In the genomic region with DNA sequence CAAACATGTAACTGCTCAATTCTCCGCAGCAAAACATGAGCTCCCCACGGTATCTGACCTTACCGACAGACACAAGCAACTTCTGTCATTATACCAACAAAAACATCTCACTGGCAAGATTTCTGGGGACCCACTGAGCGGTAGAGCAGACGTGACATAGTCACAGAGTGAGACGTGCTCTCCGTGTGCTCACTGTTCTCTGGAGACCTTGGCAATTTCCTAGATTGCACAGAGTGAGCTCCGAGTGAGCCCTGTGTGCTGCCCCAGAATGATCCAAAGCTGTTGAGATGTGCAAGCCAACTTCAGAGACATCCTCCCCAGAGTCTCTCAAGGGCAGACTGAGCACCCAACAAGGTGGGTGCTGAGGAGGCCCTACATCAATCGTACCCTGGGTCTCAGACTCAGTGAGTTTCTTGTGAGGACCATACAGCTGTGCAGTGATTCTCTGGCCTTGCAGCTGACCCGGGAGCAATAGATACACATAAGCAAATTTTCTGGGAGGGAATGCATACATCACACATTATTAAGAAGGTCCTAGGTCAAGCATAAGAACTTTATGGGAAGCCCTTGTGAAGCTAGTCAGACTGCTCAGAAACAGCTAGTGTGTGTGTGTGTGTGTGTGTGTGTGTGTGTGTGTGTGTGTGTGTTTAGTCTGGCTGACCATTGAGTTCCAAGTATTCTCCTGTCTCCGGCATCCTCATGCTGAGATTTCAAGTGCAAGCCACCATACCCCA, we compare ENCODE assay signal across 19 mouse cellular contexts. TPM values are rescaled to one million over a fixed set of nuclear protein-coding genes. Genes with fewer than 3 reads are reported as not detected.
A peak's percentile ranks its signal among the peaks of the same experiment; 100 is the strongest.
DNase-seq lines count a peak whose midpoint lies in the region; ATAC-seq and TF ChIP-seq lines count a peak whose summit lies in the region.
"Had no signal": no experiment of that assay in that cellular context is flagged by ENCODE, and none has a peak within 500 bp of the region (broad histone marks: within the 10 kb centered on the region; RNA-seq: fewer than 3 reads in every experiment).

No protein-coding gene starts in this region.

- H3K27ac ChIP-seq in forebrain, embryonic 10.5 days, result 0 out of 2 replicates have a peak overlapping the region, but pooled peaks have one; percentile 12
- no peak overlapping the region for H3K27ac ChIP-seq in forebrain, embryonic 11.5 days (ENCODE audit: low read depth, low read length)
- H3K27ac ChIP-seq in hindbrain, embryonic 10.5 days, result 0 out of 2 replicates have a peak overlapping the region, but pooled peaks have one; percentile 40
- H3K27ac ChIP-seq in hindbrain, embryonic 12.5 days, result no peak overlapping the region
- peak overlapping the region; percentile 92 for H3K27ac ChIP-seq in lung, embryonic 16.5 days (ENCODE audit: low read length)
- peak overlapping the region; percentile 54 for H3K27ac ChIP-seq in limb, embryonic 10.5 days
- H3K27ac ChIP-seq: forebrain, embryonic 12.5 days; heart, adult 2 months had no signal

- H3K9ac ChIP-seq in forebrain, embryonic 11.5 days (ENCODE audit: low read length), result no peak overlapping the region
- no peak overlapping the region for H3K9ac ChIP-seq in hindbrain, embryonic 12.5 days
- H3K9ac ChIP-seq in lung, embryonic 16.5 days (ENCODE audit: low read length), result no peak overlapping the region
- H3K9ac ChIP-seq: embryonic facial prominence, embryonic 15.5 days; forebrain, embryonic 12.5 days had no signal

- no peaks in the 10 kb centered on the region for H3K36me3 ChIP-seq in forebrain, embryonic 10.5 days (replicated peaks)
- no peaks in the 10 kb centered on the region for H3K36me3 ChIP-seq in forebrain, embryonic 11.5 days (ENCODE audit: control insufficient read depth, insufficient read depth, low read length)
- H3K36me3 ChIP-seq in hindbrain, embryonic 10.5 days, result no peaks in the 10 kb centered on the region
- no peaks in the 10 kb centered on the region for H3K36me3 ChIP-seq in hindbrain, embryonic 12.5 days
- H3K36me3 ChIP-seq in lung, embryonic 16.5 days (ENCODE audit: control insufficient read depth, insufficient read depth, low read length), result no peaks in the 10 kb centered on the region
- no peaks in the 10 kb centered on the region for H3K36me3 ChIP-seq in limb, embryonic 10.5 days
- H3K36me3 ChIP-seq: embryonic facial prominence, embryonic 15.5 days; forebrain, embryonic 12.5 days had no signal

- no peak for DNase-seq in forebrain, embryonic 10.5 days (ENCODE audit: extremely low spot score, low spot score)
- no peak for DNase-seq in forebrain, embryonic 11.5 days (ENCODE audit: low spot score)
- no peak for DNase-seq in hindbrain, embryonic 10.5 days (ENCODE audit: low spot score)
- DNase-seq in lung, adult 2 months, result no peak
- no peak for DNase-seq in limb, embryonic 10.5 days (ENCODE audit: low spot score)
- DNase-seq: adrenal gland, postnatal 25 days; cerebellum, adult 2 months; cerebellum, postnatal 10 days; gastrocnemius, postnatal 10 days; heart, adult 2 months; heart, postnatal 14 days had no signal

- H3K27me3 ChIP-seq in forebrain, embryonic 10.5 days (ENCODE audit: poor library complexity, severe bottlenecking), result no peaks in the 10 kb centered on the region
- H3K27me3 ChIP-seq in forebrain, embryonic 11.5 days (ENCODE audit: control insufficient read depth, insufficient read depth, low read length), result no peaks in the 10 kb centered on the region
- H3K27me3 ChIP-seq in hindbrain, embryonic 10.5 days (ENCODE audit: insufficient read depth, poor library complexity, severe bottlenecking), result no peaks in the 10 kb centered on the region
- no peaks in the 10 kb centered on the region for H3K27me3 ChIP-seq in hindbrain, embryonic 12.5 days
- H3K27me3 ChIP-seq in lung, embryonic 16.5 days (ENCODE audit: control insufficient read depth, insufficient read depth, low read depth, low read length), result no peaks in the 10 kb centered on the region
- H3K27me3 ChIP-seq in limb, embryonic 10.5 days (ENCODE audit: low read depth, poor library complexity, severe bottlenecking), result no peaks in the 10 kb centered on the region
- H3K27me3 ChIP-seq: embryonic facial prominence, embryonic 15.5 days; forebrain, embryonic 12.5 days had no signal

- no peak overlapping the region for H3K4me3 ChIP-seq in forebrain, embryonic 10.5 days
- H3K4me3 ChIP-seq in forebrain, embryonic 11.5 days (ENCODE audit: low read depth, low read length), result no peak overlapping the region
- H3K4me3 ChIP-seq in hindbrain, embryonic 10.5 days, result no peak overlapping the region
- no peak overlapping the region for H3K4me3 ChIP-seq in hindbrain, embryonic 12.5 days
- no peak overlapping the region for H3K4me3 ChIP-seq in lung, embryonic 16.5 days (ENCODE audit: low read length)
- H3K4me3 ChIP-seq in lung, adult 2 months (replicated peaks; ENCODE audit: extremely low read depth, low read depth, low read length), result no peak overlapping the region
- H3K4me3 ChIP-seq in limb, embryonic 10.5 days, result no peak overlapping the region
- H3K4me3 ChIP-seq: embryonic facial prominence, embryonic 15.5 days; erythroblast, embryonic 14.5 days; forebrain, embryonic 12.5 days; heart, adult 2 months had no signal

- no peaks in the 10 kb centered on the region for H3K9me3 ChIP-seq in forebrain, embryonic 10.5 days
- no peaks in the 10 kb centered on the region for H3K9me3 ChIP-seq in forebrain, embryonic 11.5 days (ENCODE audit: control insufficient read depth, low read length)
- no peaks in the 10 kb centered on the region for H3K9me3 ChIP-seq in hindbrain, embryonic 10.5 days
- no peaks in the 10 kb centered on the region for H3K9me3 ChIP-seq in hindbrain, embryonic 12.5 days (replicated peaks)
- no peaks in the 10 kb centered on the region for H3K9me3 ChIP-seq in lung, embryonic 16.5 days (ENCODE audit: control insufficient read depth, low read length)
- no peaks in the 10 kb centered on the region for H3K9me3 ChIP-seq in limb, embryonic 10.5 days (replicated peaks)
- H3K9me3 ChIP-seq: embryonic facial prominence, embryonic 15.5 days; forebrain, embryonic 12.5 days had no signal

- WGBS in forebrain, embryonic 10.5 days, result 92% methylated on average over 11 of the region's 11 CpGs
- 92% methylated on average over 11 of the region's 11 CpGs for WGBS in forebrain, embryonic 11.5 days
- WGBS in hindbrain, embryonic 10.5 days, result 86% methylated on average over 11 of the region's 11 CpGs
- WGBS in hindbrain, embryonic 12.5 days, result 74% methylated on average over 11 of the region's 11 CpGs
- 49% methylated on average over 11 of the region's 11 CpGs for WGBS in lung, embryonic 16.5 days
- 74% methylated on average over 11 of the region's 11 CpGs for WGBS in lung, adult 2 months
- 90% methylated on average over 11 of the region's 11 CpGs for WGBS in limb, embryonic 10.5 days

- H3K4me1 ChIP-seq in forebrain, embryonic 10.5 days, result peaks cover 48% of the 10 kb centered on the region
- peaks cover 11% of the 10 kb centered on the region for H3K4me1 ChIP-seq in forebrain, embryonic 11.5 days (replicated peaks; ENCODE audit: control insufficient read depth, insufficient read depth, low read length)
- H3K4me1 ChIP-seq in hindbrain, embryonic 10.5 days (replicated peaks), result peaks cover 36% of the 10 kb centered on the region
- H3K4me1 ChIP-seq in hindbrain, embryonic 12.5 days, result peaks cover 19% of the 10 kb centered on the region
- peaks cover 25% of the 10 kb centered on the region for H3K4me1 ChIP-seq in lung, embryonic 16.5 days (replicated peaks; ENCODE audit: control insufficient read depth, insufficient read depth, low read length)
- no peaks in the 10 kb centered on the region for H3K4me1 ChIP-seq in lung, adult 2 months (ENCODE audit: control insufficient read depth, insufficient read depth, low read length)
- H3K4me1 ChIP-seq in limb, embryonic 10.5 days, result peaks cover 53% of the 10 kb centered on the region

- no peak for TF ChIP-seq CTCF in lung, adult 2 months (IDR thresholded peaks at IDR 0.05; ENCODE audit: insufficient read depth, low read length)

- no peak overlapping the region for H3K4me2 ChIP-seq in forebrain, embryonic 11.5 days (ENCODE audit: low read depth, low read length, severe bottlenecking)
- no peak overlapping the region for H3K4me2 ChIP-seq in hindbrain, embryonic 12.5 days (replicated peaks)
- H3K4me2 ChIP-seq in lung, embryonic 16.5 days (ENCODE audit: low read depth, low read length), result no peak overlapping the region
- H3K4me2 ChIP-seq: embryonic facial prominence, embryonic 15.5 days; forebrain, embryonic 12.5 days had no signal

- TF ChIP-seq POLR2A in lung, adult 2 months (IDR thresholded peaks at IDR 0.05; ENCODE audit: borderline replicate concordance, extremely low read depth, low read depth, low read length), result no peak

- no peak for ATAC-seq in forebrain, embryonic 11.5 days (replicated peaks; ENCODE audit: low FRiP score)
- no peak for ATAC-seq in hindbrain, embryonic 12.5 days (ENCODE audit: low FRiP score)
- peak; percentile 88 for ATAC-seq in lung, embryonic 16.5 days (ENCODE audit: low read depth)
- ATAC-seq: forebrain, embryonic 16.5 days; hindbrain, embryonic 16.5 days; inflammation-experienced regulatory T-cells, adult 6 months had no signal

RNA-seq across cellular contexts. Expression of gene S1pr3, which starts 58.5 kb away (rescaled TPM):
- 50.4 and 53.9 TPM in 2 replicates for polyA plus RNA-seq in forebrain, embryonic 10.5 days (2016; fragmentation: Nextera tagmentation; extraction: Ambion mirVana)
- polyA plus RNA-seq in forebrain, embryonic 11.5 days (2014; fragmentation: Nextera tagmentation; extraction: Ambion mirVana), result 47.2 and 48.4 TPM in 2 replicates
- 48.0 and 50.6 TPM in 2 replicates for polyA plus RNA-seq in hindbrain, embryonic 10.5 days (2016; fragmentation: Nextera tagmentation; extraction: Ambion mirVana)
- 56.8 and 64.5 TPM in 2 replicates for polyA plus RNA-seq in hindbrain, embryonic 12.5 days (2016; fragmentation: Nextera tagmentation; extraction: Ambion mirVana)
- polyA plus RNA-seq in lung, embryonic 16.5 days (2015; fragmentation: Nextera tagmentation; extraction: Ambion mirVana), result 109 and 117 TPM in 2 replicates
- polyA plus RNA-seq in lung, adult 2 months (2012; rRNA removed), result 38.6 and 51.1 TPM in 2 replicates
- polyA plus RNA-seq in limb, embryonic 10.5 days (2016; fragmentation: Nextera tagmentation; extraction: Ambion mirVana), result 79.5 and 123 TPM in 2 replicates

Comparison
In these comparisons a context has a peak if more than half of its experiments do, and no peak if none do; other contexts are left out.
1. H3K27ac ChIP-seq: peak in forebrain, embryonic 10.5 days (single experiment), hindbrain, embryonic 10.5 days (single experiment), lung, embryonic 16.5 days (single experiment) and limb, embryonic 10.5 days (single experiment); none in forebrain, embryonic 11.5 days (single experiment) and hindbrain, embryonic 12.5 days (single experiment).